Mouse (Mus musculus): ENCODE data around the gene Pagr1b.

Gene Pagr1b

DNA sequence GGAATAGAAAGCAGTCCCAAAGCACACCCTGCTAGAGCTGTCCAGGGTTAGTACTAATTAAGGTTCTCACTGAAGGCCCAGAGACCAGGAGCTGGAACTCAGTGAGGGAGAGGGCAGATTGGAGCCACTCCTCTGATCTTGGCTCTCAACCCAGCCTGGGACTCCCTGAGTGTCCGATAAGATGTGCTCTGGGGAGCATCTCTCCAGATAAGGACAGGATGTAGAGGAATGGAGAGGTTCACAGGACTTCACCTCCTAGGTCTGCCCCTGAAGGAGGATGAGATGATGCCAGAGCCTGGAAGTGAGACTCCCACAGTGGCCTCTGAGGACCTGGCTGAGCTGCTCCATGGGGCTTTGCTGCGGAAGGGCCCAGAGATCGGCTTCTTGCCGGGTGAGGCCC lies 64.5 kb downstream of the Pagr1b start:
- DNase-seq (ENCODE audit: low read depth, low spot score): no peak

Measured in CD4-positive helper T cell, adult 2 months (primary cell).